Mouse (Mus musculus) naive thymus-derived CD4-positive, alpha-beta T cell, adult 5 months (primary cell): ENCODE data around the gene Olfr744. TPM values are rescaled to one million over a fixed set of nuclear protein-coding genes. Genes with fewer than 3 reads are reported as not detected.

Source experiments
- polyA plus RNA-seq: library from polyadenylated mRNA; unstranded; fragments of 100-300 nt; shearing (Covaris generic); gene quantifications from one replicate; pipeline ENCODE4 v1.2.1, GENCODE M21; 2017

Olfr744 gene
- not detected for polyA plus RNA-seq

GRCm38 (mm10) chr14:50614579-50614978, at the start of gene Olfr744:
Gene Olfr744 (plus strand): TSS chr14:50614879.

GRCm38 (mm10) chr14:50639088-50639487, 24.4 kb downstream of the Olfr744 start, which contains the start of gene Olfr745:
Gene Olfr745 (plus strand): TSS chr14:50639388.

GRCm38 (mm10) chr14:50646783-50647182, 32.1 kb downstream of the Olfr744 start, which contains the start of gene Olfr746:
Gene Olfr746 (plus strand): TSS chr14:50647083.

Other genes starting within 250 kb of the Olfr744 start
- gene Olfr736, start 233.7 kb upstream of the Olfr744 start, polyA plus RNA-seq: not detected
- gene Olfr738, start 207.3 kb upstream of the Olfr744 start, polyA plus RNA-seq: not detected
- gene Olfr739, start 196.3 kb upstream of the Olfr744 start, polyA plus RNA-seq: not detected
- not detected for gene Olfr740, start 169.3 kb upstream of the Olfr744 start, polyA plus RNA-seq
- not detected for gene Olfr741, start 142.1 kb upstream of the Olfr744 start, polyA plus RNA-seq
- not detected for gene Olfr742, start 111.3 kb upstream of the Olfr744 start, polyA plus RNA-seq
- gene Olfr743, start 93.0 kb upstream of the Olfr744 start, polyA plus RNA-seq: not detected
- not detected for gene Olfr745, start 24.5 kb downstream of the Olfr744 start, polyA plus RNA-seq
- gene Olfr746, start 32.2 kb downstream of the Olfr744 start, polyA plus RNA-seq: not detected
- not detected for gene Olfr747, start 78.3 kb downstream of the Olfr744 start, polyA plus RNA-seq
- gene Olfr748, start 92.5 kb downstream of the Olfr744 start, polyA plus RNA-seq: 0.22 TPM
- gene Olfr749, start 130.2 kb downstream of the Olfr744 start, polyA plus RNA-seq: not detected
- 87.5 TPM for gene Ttc5, start 170.6 kb downstream of the Olfr744 start, polyA plus RNA-seq
- not detected for gene Ccnb1ip1, start 192.9 kb downstream of the Olfr744 start, polyA plus RNA-seq
- 64.7 TPM for gene Parp2, start 193.0 kb downstream of the Olfr744 start, polyA plus RNA-seq